Mouse (Mus musculus) gastrocnemius, adult 2 months (tissue): Measurements from ENCODE around the gene Vmn2r18. TPM values are rescaled to one million over a fixed set of nuclear protein-coding genes. Genes with fewer than 3 reads are reported as not detected.
A peak's percentile ranks its signal among the peaks of the same experiment; 100 is the strongest.

Experiments
- DNase-seq: peaks from one replicate; pipeline ENCODE4 v3.0.0; 2022
- H3K27ac ChIP-seq: fragments of 200-600 bp; 2 replicates; pipeline ENCODE4 v1.8.1; 2022; ENCODE audit warnings: mild to moderate bottlenecking
- H3K4me3 ChIP-seq: fragments of 200-600 bp; 2 replicates; pipeline ENCODE4 v1.8.1; 2022; ENCODE audit warnings: mild to moderate bottlenecking, moderate library complexity
- CTCF ChIP-seq: fragments of 200-600 bp; IDR thresholded peaks from 2 replicates; pipeline ENCODE4 v1.8.1; 2022; ENCODE audit warnings: antibody characterized with exemption, mild to moderate bottlenecking, moderate library complexity
- intact Hi-C: fragments of 180-260 bp; cut with DNase I; formaldehyde crosslinking; loops from one replicate; pipeline ENCODE4 v1.15.1; 2025
- long read RNA-seq, 2 experiments: library from polyadenylated mRNA; stranded (forward); transcript quantifications; one replicate each; pipeline ENCODE4 v2.0.0; 2021
- total RNA-seq, 2 experiments: library from RNA; stranded (reverse); gene quantifications; 2 replicates each; pipeline ENCODE4 v1.2.3; 2021

Vmn2r18 gene
- not detected for total RNA-seq
- long read RNA-seq, experiment 1 = 0 reads
- long read RNA-seq, experiment 2 = 0 reads

DNA sequence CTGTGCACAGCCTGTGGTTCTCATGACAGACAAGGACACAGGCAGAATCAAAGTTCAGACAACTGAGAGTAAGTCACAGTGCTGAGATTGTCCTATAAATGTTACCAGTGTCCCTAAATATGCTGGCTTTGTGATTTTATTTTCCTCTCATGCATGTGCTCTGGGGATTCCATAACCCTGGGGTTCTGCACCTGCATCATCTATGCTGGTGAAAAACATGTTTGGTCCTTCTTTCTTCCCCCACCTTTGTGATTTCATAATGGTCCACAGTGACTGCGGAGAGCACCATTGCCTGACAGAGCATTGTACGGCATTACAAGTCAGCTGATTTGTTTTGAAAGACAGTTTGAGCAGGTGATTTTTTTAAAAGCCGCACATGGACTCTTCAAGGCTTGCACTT, at the start of gene Vmn2r18:
Gene Vmn2r18 (minus strand): TSS at position 101 of the 400 bp plus-strand sequence.
- DNase-seq = no peak
- TF ChIP-seq CTCF = no peak
- Histone ChIP-seq H3K4me3 (no peak within 1 kb of the TSS), H3K27ac (no peak within 1 kb of the TSS)
- intact Hi-C loops = no loop called here

DNA sequence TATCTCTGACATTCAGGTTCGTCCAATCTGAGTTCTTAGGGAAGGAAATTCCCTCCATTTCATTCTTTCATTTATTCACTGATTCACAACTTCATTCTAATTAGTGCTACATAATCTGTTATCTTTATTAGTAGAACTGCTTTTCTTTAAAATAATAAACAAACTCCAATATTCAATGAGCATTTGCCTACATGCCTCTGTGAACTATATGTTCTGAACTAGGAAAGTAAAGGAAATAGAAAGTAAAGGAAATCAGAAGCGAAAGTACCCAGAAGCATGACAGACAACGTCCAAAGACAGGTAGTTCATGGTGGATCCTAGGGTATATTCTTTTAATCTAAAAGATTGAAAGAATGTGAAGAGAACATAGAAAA, 45.6 kb upstream of the Vmn2r18 start:
- no peak for TF ChIP-seq CTCF
- peak overlapping the region; percentile 83 for H3K4me3 ChIP-seq
- intact Hi-C loops = no loop called here
- DNase-seq = no peak
- peak overlapping the region; percentile 81 for H3K27ac ChIP-seq

DNA sequence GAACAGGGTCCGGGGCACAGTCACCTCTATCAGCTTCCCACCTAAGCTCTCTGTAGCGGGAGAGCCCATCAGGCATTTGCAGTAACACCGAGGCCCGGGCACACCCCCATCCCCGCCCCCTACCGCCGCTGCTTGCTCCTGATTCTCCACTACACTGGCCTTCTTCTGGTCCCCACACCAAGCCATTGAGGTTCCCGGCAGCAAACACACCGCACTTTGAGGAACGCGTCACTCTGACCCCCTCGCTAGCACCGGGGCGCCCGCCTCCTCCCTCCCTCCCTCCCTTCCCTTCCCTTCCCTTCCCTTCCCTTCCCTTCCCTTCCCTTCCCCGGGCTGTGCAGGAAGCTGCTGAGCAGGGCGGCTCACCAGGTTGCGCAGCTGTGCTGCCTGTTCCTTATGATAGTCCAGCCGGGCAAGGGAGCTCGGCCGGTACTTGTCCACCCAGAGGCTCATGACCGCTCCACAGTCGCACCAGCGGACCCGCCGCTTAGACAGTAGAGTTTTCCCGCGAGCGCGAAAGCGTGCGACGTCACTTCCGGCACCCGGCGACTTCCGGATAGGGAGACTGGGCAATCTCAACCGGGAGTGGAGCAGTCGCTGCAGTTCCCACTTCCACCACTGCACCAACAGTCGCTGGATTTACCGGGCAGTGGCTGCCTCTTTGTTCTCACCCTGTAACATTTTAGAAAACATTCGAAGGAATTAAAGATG, 45.0 kb upstream of the Vmn2r18 start, which contains the start of gene Rfc3:
Gene Rfc3 (minus strand): TSS at position 543 of the 711 bp plus-strand sequence.
- Histone ChIP-seq H3K4me3 (peak within 1 kb of the TSS; percentile 83), H3K27ac (peak within 1 kb of the TSS; percentile 81)
- TF ChIP-seq CTCF = peak; percentile 90
- peak; percentile 96 for DNase-seq
- intact Hi-C loops = no loop called here

DNA sequence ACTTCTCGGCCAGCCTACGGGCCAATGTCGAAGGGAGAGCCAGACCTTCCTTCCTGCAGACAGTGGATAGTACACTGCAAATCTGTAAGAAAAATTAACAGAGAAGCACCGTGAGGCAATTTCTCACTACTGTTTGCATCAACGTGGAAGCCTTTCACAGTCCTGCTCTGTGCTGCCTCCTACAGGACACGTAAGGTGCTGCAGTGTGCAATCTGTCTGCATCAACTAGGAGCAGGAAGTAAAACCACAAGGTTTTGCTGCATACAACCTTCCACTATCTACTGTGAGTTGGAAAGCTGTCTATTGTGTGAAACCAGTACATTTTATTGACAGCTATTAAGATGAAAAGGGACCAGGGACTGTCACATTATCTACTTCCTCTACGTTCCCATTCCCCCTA, 39.0 kb upstream of the Vmn2r18 start:
- no peak overlapping the region for H3K27ac ChIP-seq
- intact Hi-C loops = no loop called here
- DNase-seq = no peak
- TF ChIP-seq CTCF = peak; percentile 49
- no peak overlapping the region for H3K4me3 ChIP-seq

DNA sequence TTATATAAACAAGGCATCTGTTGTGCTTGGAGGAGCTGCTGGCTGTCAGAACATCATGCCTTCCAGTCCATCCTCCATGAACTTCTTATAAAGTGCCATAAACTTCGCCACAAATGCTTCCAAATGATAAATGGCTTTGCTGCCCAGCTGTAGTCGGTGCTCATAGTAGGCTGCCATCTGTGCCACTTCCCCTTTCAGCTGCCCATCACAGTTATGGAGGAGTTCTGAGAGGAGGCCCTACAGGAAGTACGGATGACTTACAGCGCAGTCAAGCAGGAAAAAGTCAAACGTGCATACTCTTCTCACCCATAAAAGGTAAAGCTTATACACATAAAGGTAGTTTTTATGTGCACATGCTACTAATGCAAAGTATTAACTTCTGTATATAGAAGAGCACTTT, 37.0 kb upstream of the Vmn2r18 start:
- Histone ChIP-seq H3K4me3 (no peak overlapping the region), H3K27ac (no peak overlapping the region)
- intact Hi-C loops = no loop called here
- TF ChIP-seq CTCF = no peak
- DNase-seq = no peak

DNA sequence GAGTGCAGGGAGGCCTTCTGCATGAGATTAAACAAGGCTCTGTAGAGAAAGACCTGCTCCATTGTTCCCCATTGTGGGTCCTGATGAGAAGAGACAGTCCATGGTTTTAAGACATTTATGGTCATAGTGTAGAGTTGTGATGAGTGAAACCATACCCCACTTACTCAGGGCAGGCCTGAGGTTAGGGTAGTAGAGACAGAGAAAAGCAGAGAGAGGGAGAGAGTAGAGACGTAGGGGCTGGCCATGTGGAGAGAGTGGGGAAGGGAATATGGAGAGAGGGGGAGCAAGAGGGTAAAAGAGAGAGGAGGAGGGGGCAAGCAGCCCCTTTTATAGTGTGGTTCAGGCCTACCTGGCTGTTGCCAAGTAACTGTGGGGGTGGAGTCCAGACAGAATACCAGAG, 36.3 kb upstream of the Vmn2r18 start:
- no peak overlapping the region for H3K4me3 ChIP-seq
- intact Hi-C loops = no loop called here
- no peak for TF ChIP-seq CTCF
- DNase-seq = no peak
- H3K27ac ChIP-seq = no peak overlapping the region

DNA sequence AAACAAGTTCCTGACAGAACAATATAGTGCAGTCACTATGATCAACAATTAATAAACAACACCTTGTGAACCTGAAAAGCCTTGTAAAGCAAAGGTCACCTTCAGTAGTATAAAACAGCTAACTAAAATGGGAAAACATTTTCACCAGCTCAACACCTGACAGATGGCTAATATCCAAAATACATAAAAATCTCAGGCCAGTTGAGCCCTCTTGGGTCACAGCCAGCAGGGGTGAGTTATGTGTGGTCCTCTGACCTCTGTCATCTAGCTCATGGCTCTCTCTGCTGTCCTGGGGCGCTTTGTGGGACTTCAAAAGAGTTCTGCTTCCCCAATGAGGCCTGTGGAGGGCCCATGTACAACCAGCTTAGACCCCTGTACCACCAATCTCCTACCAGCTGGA, 4.1 kb downstream of the Vmn2r18 start:
- no peak overlapping the region for H3K27ac ChIP-seq
- TF ChIP-seq CTCF = no peak
- H3K4me3 ChIP-seq = no peak overlapping the region
- intact Hi-C loops = no loop called here
- no peak for DNase-seq

Other genes with a start within 250 kb of the Vmn2r18 start
- gene Gm42906, start 177.9 kb downstream of the Vmn2r18 start, total RNA-seq = 1 to 10 TPM; 1.1 to 1.3 TPM
- 1 to 10 TPM; 2.4 to 3.1 TPM for gene Rfc3, start 45.2 kb upstream of the Vmn2r18 start, total RNA-seq